Mouse (Mus musculus) heart, postnatal 0 days (tissue): Measurements from ENCODE around the gene Tbxa2r.

Source experiments
- CTCF ChIP-seq: IDR thresholded peaks from 2 replicates; pipeline ENCODE4 v1.5.1; 2016; ENCODE audit warnings: antibody characterized with exemption, control low read depth, low read depth
- EP300 ChIP-seq: IDR thresholded peaks from 2 replicates; pipeline ENCODE4 v1.6.1; 2016; ENCODE audit warnings: antibody characterized with exemption, low read depth

DNA sequence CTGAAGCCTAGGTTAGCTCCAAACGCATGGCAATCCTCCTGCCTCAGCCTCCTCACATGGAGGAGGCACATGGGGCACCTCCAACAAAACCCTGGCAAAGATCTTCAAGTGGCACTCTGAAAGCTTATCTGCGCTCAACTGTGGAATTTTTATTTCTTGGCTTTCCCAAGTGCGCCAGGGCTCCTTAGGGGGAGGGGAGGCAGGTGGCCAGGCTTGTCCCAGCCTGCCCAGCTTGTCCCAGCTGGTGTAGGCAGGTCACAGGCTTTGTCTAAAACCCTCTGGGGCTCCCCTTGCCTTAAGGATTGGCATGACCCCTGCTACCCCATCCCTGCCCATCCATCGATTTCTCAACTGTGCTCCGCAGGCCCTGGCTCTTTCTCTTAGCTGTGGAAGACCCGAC lies 44.3 kb upstream of the Tbxa2r start:
- no peak for TF ChIP-seq CTCF
- TF ChIP-seq EP300 = no peak
